Comparison of ENCODE assay signal across 16 mouse cellular contexts in the genomic region with DNA sequence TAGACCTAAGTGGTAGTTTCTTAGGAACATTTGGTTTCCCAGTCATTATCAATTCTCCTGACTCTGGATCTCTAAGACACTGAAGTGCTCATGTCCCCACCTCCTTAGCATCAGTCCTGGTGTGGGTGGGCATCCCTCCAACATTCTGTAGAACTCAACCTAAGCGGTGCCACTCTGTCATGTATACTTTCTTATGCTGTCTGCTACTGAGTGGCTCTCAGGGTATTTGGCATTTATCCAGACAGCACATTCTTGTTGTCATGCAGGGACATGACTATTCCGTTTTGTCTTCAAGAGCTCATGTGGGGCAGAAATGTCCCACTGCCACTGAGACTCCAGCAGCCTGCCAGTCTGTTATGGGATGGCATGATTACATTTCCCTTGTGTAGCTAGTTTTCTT. TPM values are rescaled to one million over a fixed set of nuclear protein-coding genes. Genes with fewer than 3 reads are reported as not detected.
DNase-seq lines count a peak whose midpoint lies in the region; ATAC-seq and TF ChIP-seq lines count a peak whose summit lies in the region.
"Had no signal": no experiment of that assay in that cellular context is flagged by ENCODE, and none has a peak within 500 bp of the region (broad histone marks: within the 10 kb centered on the region; RNA-seq: fewer than 3 reads in every experiment).

No protein-coding gene starts in this region.

- no peak overlapping the region for H3K27ac ChIP-seq in cerebellum, adult 2 months (ENCODE audit: insufficient read depth, low read length)
- H3K27ac ChIP-seq in heart, embryonic 15.5 days: 0 out of 2 replicates have a peak overlapping the region, but pooled peaks have one; percentile 14
- H3K27ac ChIP-seq in lung, postnatal 0 days (ENCODE audit: low read length): no peak overlapping the region
- 0 out of 2 replicates have a peak overlapping the region, but pooled peaks have one; percentile 24 for H3K27ac ChIP-seq in stomach, postnatal 0 days (replicated peaks)
- H3K27ac ChIP-seq: heart, adult 2 months; limb, embryonic 12.5 days had no signal

- no peaks in the 10 kb centered on the region for H3K27me3 ChIP-seq in cerebellum, adult 2 months (ENCODE audit: control insufficient read depth, insufficient read depth, low read length)
- H3K27me3 ChIP-seq in heart, embryonic 15.5 days: no peaks in the 10 kb centered on the region
- H3K27me3 ChIP-seq in lung, postnatal 0 days (replicated peaks; ENCODE audit: insufficient read depth, low read length): no peaks in the 10 kb centered on the region
- H3K27me3 ChIP-seq in stomach, postnatal 0 days (ENCODE audit: control insufficient read depth, insufficient read depth, low read length): no peaks in the 10 kb centered on the region
- H3K27me3 ChIP-seq: limb, embryonic 12.5 days; megakaryocyte, embryonic 14.5 days; Patski had no signal

- H3K4me3 ChIP-seq in cerebellum, adult 2 months (replicated peaks; ENCODE audit: insufficient read depth, low read depth, low read length): no peak overlapping the region
- no peak overlapping the region for H3K4me3 ChIP-seq in heart, embryonic 15.5 days
- H3K4me3 ChIP-seq in lung, postnatal 0 days (ENCODE audit: low read depth, low read length): no peak overlapping the region
- H3K4me3 ChIP-seq in lung, adult 2 months (replicated peaks; ENCODE audit: extremely low read depth, low read depth, low read length): no peak overlapping the region
- no peak overlapping the region for H3K4me3 ChIP-seq in stomach, postnatal 0 days (ENCODE audit: low read depth, low read length)
- H3K4me3 ChIP-seq: heart, adult 2 months; limb, embryonic 12.5 days had no signal

- H3K4me2 ChIP-seq in heart, embryonic 15.5 days: no peak overlapping the region
- H3K4me2 ChIP-seq in lung, postnatal 0 days (replicated peaks; ENCODE audit: low read depth, low read length): no peak overlapping the region
- no peak overlapping the region for H3K4me2 ChIP-seq in stomach, postnatal 0 days (replicated peaks; ENCODE audit: low read depth)
- H3K4me2 ChIP-seq: limb, embryonic 12.5 days had no signal

- no peak for TF ChIP-seq POLR2A in cerebellum, adult 2 months (IDR thresholded peaks at IDR 0.05; ENCODE audit: borderline replicate concordance, insufficient read depth, low read length)
- no peak for TF ChIP-seq POLR2A in lung, adult 2 months (IDR thresholded peaks at IDR 0.05; ENCODE audit: borderline replicate concordance, extremely low read depth, low read depth, low read length)

- WGBS in cerebellum, adult 2 months: 17% methylated on average over 2 of the region's 2 CpGs
- WGBS in heart, embryonic 15.5 days: 27% methylated on average over 2 of the region's 2 CpGs
- WGBS in lung, postnatal 0 days: 18% methylated on average over 2 of the region's 2 CpGs
- 36% methylated on average over 2 of the region's 2 CpGs for WGBS in lung, adult 2 months
- WGBS in stomach, postnatal 0 days: 52% methylated on average over 2 of the region's 2 CpGs

- H3K4me1 ChIP-seq in cerebellum, adult 2 months (ENCODE audit: control insufficient read depth, insufficient read depth, low read length): no peaks in the 10 kb centered on the region
- H3K4me1 ChIP-seq in heart, embryonic 15.5 days (replicated peaks): peaks cover 16% of the 10 kb centered on the region
- no peaks in the 10 kb centered on the region for H3K4me1 ChIP-seq in lung, postnatal 0 days (ENCODE audit: insufficient read depth, low read depth, low read length)
- no peaks in the 10 kb centered on the region for H3K4me1 ChIP-seq in lung, adult 2 months (ENCODE audit: control insufficient read depth, insufficient read depth, low read length)
- H3K4me1 ChIP-seq in stomach, postnatal 0 days (replicated peaks; ENCODE audit: control insufficient read depth, insufficient read depth): no peaks in the 10 kb centered on the region
- H3K4me1 ChIP-seq: limb, embryonic 12.5 days had no signal

- DNase-seq in cerebellum, postnatal 10 days: peak; percentile 42
- DNase-seq in cerebellum, adult 2 months: no peak
- no peak for DNase-seq in heart, postnatal 10 days
- DNase-seq in lung, postnatal 0 days (ENCODE audit: low spot score): no peak
- no peak for DNase-seq in lung, adult 2 months
- no peak for DNase-seq in stomach, postnatal 0 days (ENCODE audit: low spot score)
- no peak for DNase-seq in gastrocnemius, postnatal 10 days
- DNase-seq: cerebellum, adult 11-12 months; heart, adult 2 months; kidney, adult 11 months; kidney, postnatal 36 days; layer of hippocampus, postnatal 36 days had no signal

- H3K9ac ChIP-seq in heart, embryonic 15.5 days: no peak overlapping the region
- no peak overlapping the region for H3K9ac ChIP-seq in lung, postnatal 0 days (replicated peaks; ENCODE audit: low read depth)
- no peak overlapping the region for H3K9ac ChIP-seq in stomach, postnatal 0 days (ENCODE audit: low read length)
- H3K9ac ChIP-seq: limb, embryonic 12.5 days had no signal

- intact Hi-C loops in heart, postnatal 10 days (cut with DNase I): loop anchor here (5.0 kb wide), 1 partner anchor 64 kb away; no protein-coding TSS in a partner anchor

- ATAC-seq in heart, embryonic 15.5 days (replicated peaks; ENCODE audit: insufficient number of reproducible peaks, insufficient read depth, low FRiP score, low read depth): peak; percentile 74; the same call in 1 of the 2 replicates
- ATAC-seq in lung, postnatal 0 days: peak; percentile 37
- no peak for ATAC-seq in stomach, postnatal 0 days (ENCODE audit: low FRiP score, low TSS enrichment)

- peaks cover 45% of the 10 kb centered on the region; the same call in 1 of the 2 replicates for H3K36me3 ChIP-seq in heart, embryonic 15.5 days
- peaks cover 14% of the 10 kb centered on the region for H3K36me3 ChIP-seq in lung, postnatal 0 days (ENCODE audit: insufficient read depth, low read length)
- peaks cover 7% of the 10 kb centered on the region for H3K36me3 ChIP-seq in stomach, postnatal 0 days (ENCODE audit: control insufficient read depth, insufficient read depth, low read length)

- TF ChIP-seq EP300 in lung, postnatal 0 days (IDR thresholded peaks at IDR 0.05): no peak
- no peak for TF ChIP-seq EP300 in stomach, postnatal 0 days (optimal IDR thresholded peaks at IDR 0.05)

- H3K9me3 ChIP-seq in heart, embryonic 15.5 days (replicated peaks): no peaks in the 10 kb centered on the region
- no peaks in the 10 kb centered on the region for H3K9me3 ChIP-seq in lung, postnatal 0 days (ENCODE audit: low read length)
- H3K9me3 ChIP-seq in stomach, postnatal 0 days (ENCODE audit: control insufficient read depth, low read length): no peaks in the 10 kb centered on the region
- H3K9me3 ChIP-seq: megakaryocyte, embryonic 14.5 days had no signal

- no peak for TF ChIP-seq CTCF in cerebellum, adult 2 months (IDR thresholded peaks at IDR 0.05; ENCODE audit: borderline replicate concordance, insufficient read depth, low read depth, low read length)
- no peak for TF ChIP-seq CTCF in lung, postnatal 0 days (IDR thresholded peaks at IDR 0.05)
- no peak for TF ChIP-seq CTCF in lung, adult 2 months (IDR thresholded peaks at IDR 0.05; ENCODE audit: insufficient read depth, low read length)
- no peak for TF ChIP-seq CTCF in stomach, postnatal 0 days (IDR thresholded peaks at IDR 0.05; ENCODE audit: low read depth)

RNA-seq across cellular contexts. Expression of a gene that starts 56.6 kb away (rescaled TPM):
- 2.4 and 2.7 TPM in 2 replicates for polyA plus RNA-seq in cerebellum, adult 2 months (2012; rRNA removed)
- polyA plus RNA-seq in heart, embryonic 15.5 days (2015; fragmentation: Nextera tagmentation; extraction: Ambion mirVana): 8.7 and 8.8 TPM in 2 replicates
- total RNA-seq in heart, postnatal 10 days (2021): 1 to 10 TPM; 4.8 TPM
- 10.3 and 10.5 TPM in 2 replicates for polyA plus RNA-seq in lung, postnatal 0 days (2015; fragmentation: Nextera tagmentation; extraction: Ambion mirVana)
- polyA plus RNA-seq in lung, adult 2 months (2012; rRNA removed): 1.5 and 2.7 TPM in 2 replicates
- polyA plus RNA-seq in stomach, postnatal 0 days (2015; fragmentation: Nextera tagmentation; extraction: Ambion mirVana): 12.2 and 12.4 TPM in 2 replicates
- total RNA-seq in gastrocnemius, postnatal 10 days (2021): 1 to 10 TPM; 3.0 to 3.1 TPM

RNA-seq across cellular contexts. Expression of a gene that starts 58.3 kb away (rescaled TPM):
- polyA plus RNA-seq in cerebellum, adult 2 months (2012; rRNA removed): 27.0 and 30.2 TPM in 2 replicates
- polyA plus RNA-seq in heart, embryonic 15.5 days (2015; fragmentation: Nextera tagmentation; extraction: Ambion mirVana): 62.0 and 68.1 TPM in 2 replicates
- total RNA-seq in heart, postnatal 10 days (2021): 10 to 100 TPM; 34.1 to 40.0 TPM
- polyA plus RNA-seq in lung, postnatal 0 days (2015; fragmentation: Nextera tagmentation; extraction: Ambion mirVana): 45.6 and 49.7 TPM in 2 replicates
- polyA plus RNA-seq in lung, adult 2 months (2012; rRNA removed): 26.3 and 28.9 TPM in 2 replicates
- polyA plus RNA-seq in stomach, postnatal 0 days (2015; fragmentation: Nextera tagmentation; extraction: Ambion mirVana): 42.7 and 44.0 TPM in 2 replicates
- 10 to 100 TPM; 26.1 to 28.9 TPM for total RNA-seq in gastrocnemius, postnatal 10 days (2021)

Comparison
In these comparisons a context has a peak if more than half of its experiments do, and no peak if none do; other contexts are left out.
1. DNase-seq: peak in cerebellum, postnatal 10 days (2 of 2); none in cerebellum, adult 2 months (0 of 2), heart, postnatal 10 days (0 of 2), lung, postnatal 0 days (single experiment), lung, adult 2 months (single experiment), stomach, postnatal 0 days (single experiment) and gastrocnemius, postnatal 10 days (single experiment).
2. H3K27ac ChIP-seq: peak in heart, embryonic 15.5 days (single experiment) and stomach, postnatal 0 days (single experiment); none in cerebellum, adult 2 months (single experiment) and lung, postnatal 0 days (single experiment).